Mouse (Mus musculus): ENCODE data around the gene Eif5a.

- TF ChIP-seq CTCF (IDR thresholded peaks at IDR 0.05; ENCODE audit: borderline replicate concordance, control insufficient read depth, extremely low read depth, insufficient read depth, low read length, poor library complexity) (no peak), POLR2A (IDR thresholded peaks at IDR 0.05; ENCODE audit: control insufficient read depth, extremely low read depth, insufficient read depth, low read length, poor library complexity) (no peak)
Measured at GRCm38 (mm10) chr11:69931769-69932168, 10.0 kb upstream of the Eif5a start.
